ENCODE assay signal across 8 mouse cellular contexts in genomic region chr19:4810309-4810708, GRCm38 (mm10). TPM values are rescaled to one million over a fixed set of nuclear protein-coding genes. Genes with fewer than 3 reads are reported as not detected.
DNase-seq lines count a peak whose midpoint lies in the region; ATAC-seq and TF ChIP-seq lines count a peak whose summit lies in the region.

No protein-coding gene starts in this region.

- no peaks in the 10 kb centered on the region for H3K27me3 ChIP-seq in thymus, adult 2 months (ENCODE audit: control insufficient read depth, insufficient read depth, low read length)
- no peaks in the 10 kb centered on the region for H3K27me3 ChIP-seq in liver, embryonic 12.5 days (replicated peaks)

- peak overlapping the region; percentile 89 for H3K9ac ChIP-seq in liver, embryonic 12.5 days

- intact Hi-C loops in gastrocnemius, adult 2 months (cut with DNase I), result loop anchor here (5.0 kb wide), 2 partner anchors 37 to 53 kb away; partner anchors contain the start of gene Rbm4b
- intact Hi-C loops in gastrocnemius, postnatal 14 days (cut with DNase I; ENCODE audit: low total_unique reads), result no loop called here

- H3K4me2 ChIP-seq in liver, embryonic 12.5 days, result peak overlapping the region; percentile 90

- no peak for TF ChIP-seq CTCF in gastrocnemius, adult 2 months (IDR thresholded peaks at IDR 0.05)
- TF ChIP-seq CTCF in thymus, adult 2 months (IDR thresholded peaks at IDR 0.05; ENCODE audit: borderline replicate concordance, control insufficient read depth, extremely low read depth, insufficient read depth, low read length, poor library complexity), result no peak

- peak overlapping the region; percentile 91 for H3K4me3 ChIP-seq in gastrocnemius, adult 2 months
- peak overlapping the region; percentile 58 for H3K4me3 ChIP-seq in thymus, adult 2 months (ENCODE audit: control insufficient read depth, insufficient read depth, low read length)
- peak overlapping the region; percentile 96 for H3K4me3 ChIP-seq in liver, embryonic 12.5 days

- peak overlapping the region; percentile 99 for H3K27ac ChIP-seq in gastrocnemius, adult 2 months
- no peak overlapping the region for H3K27ac ChIP-seq in thymus, adult 2 months (ENCODE audit: control insufficient read depth, insufficient read depth, low read length)
- H3K27ac ChIP-seq in liver, embryonic 12.5 days, result peak overlapping the region; percentile 96

- no peaks in the 10 kb centered on the region; the same call in 1 of the 2 replicates for H3K9me3 ChIP-seq in liver, embryonic 12.5 days (replicated peaks)

- no peak for TF ChIP-seq POLR2A in thymus, adult 2 months (IDR thresholded peaks at IDR 0.05; ENCODE audit: control insufficient read depth, extremely low read depth, insufficient read depth, low read length, poor library complexity)

- peaks cover 3% of the 10 kb centered on the region for H3K4me1 ChIP-seq in thymus, adult 2 months (replicated peaks; ENCODE audit: control insufficient read depth, insufficient read depth, low read length)
- H3K4me1 ChIP-seq in liver, embryonic 12.5 days, result peaks cover 51% of the 10 kb centered on the region

- no peak for DNase-seq in gastrocnemius, adult 2 months
- no peak for DNase-seq in gastrocnemius, postnatal 14 days
- DNase-seq in thymus, adult 2 months, result peak; percentile 8
- DNase-seq in thymus, postnatal 14 days, result no peak
- DNase-seq in retina, embryonic 14.5 days (ENCODE audit: low spot score), result no peak
- no peak for DNase-seq in thymus, postnatal 36 days

- ATAC-seq in liver, embryonic 12.5 days, result no peak
- ATAC-seq in CD4-positive, CD25-positive, alpha-beta regulatory T cell, adult 4 months, result no peak

- under 1% methylated on average over 14 of the region's 14 CpGs for WGBS in thymus, adult 2 months
- WGBS in liver, embryonic 12.5 days (ENCODE audit: insufficient replicate concordance), result under 1% methylated on average over 14 of the region's 14 CpGs

- no peaks in the 10 kb centered on the region for H3K36me3 ChIP-seq in thymus, adult 2 months (ENCODE audit: control insufficient read depth, insufficient read depth, low read length)
- peaks cover 19% of the 10 kb centered on the region; the same call in 1 of the 2 replicates for H3K36me3 ChIP-seq in liver, embryonic 12.5 days

RNA-seq across cellular contexts. Expression of gene Gm21992, which starts 1.1 kb away (rescaled TPM):
- total RNA-seq in gastrocnemius, adult 2 months (2021), result 10 to 100 TPM; 11.3 to 14.0 TPM
- 10 to 100 TPM in 1 of 2 experiments, 1 to 10 TPM in 1; 9.0 to 11.9 TPM for total RNA-seq in gastrocnemius, postnatal 14 days (2021)
- 30.1 and 56.3 TPM in 2 replicates for polyA plus RNA-seq in thymus, adult 2 months (2012; rRNA removed)
- 18.1 and 18.9 TPM in 2 replicates for polyA plus RNA-seq in liver, embryonic 12.5 days (2016; fragmentation: Nextera tagmentation; extraction: Ambion mirVana)
- 10 to 100 TPM; 29.3 to 43.9 TPM for polyA plus RNA-seq in CD4-positive, CD25-positive, alpha-beta regulatory T cell, adult 4 months (2017; shearing (Covaris generic))

RNA-seq across cellular contexts. Expression of gene Rbm14, which starts 1.1 kb away (rescaled TPM):
- 10 to 100 TPM; 10.4 to 13.6 TPM for total RNA-seq in gastrocnemius, adult 2 months (2021)
- 10 to 100 TPM; 13.6 to 13.9 TPM for total RNA-seq in gastrocnemius, postnatal 14 days (2021)
- 158 and 205 TPM in 2 replicates for polyA plus RNA-seq in thymus, adult 2 months (2012; rRNA removed)
- polyA plus RNA-seq in liver, embryonic 12.5 days (2016; fragmentation: Nextera tagmentation; extraction: Ambion mirVana), result 62.0 and 63.5 TPM in 2 replicates
- polyA plus RNA-seq in CD4-positive, CD25-positive, alpha-beta regulatory T cell, adult 4 months (2017; shearing (Covaris generic)), result 10 to 100 TPM; 22.1 to 53.5 TPM

RNA-seq across cellular contexts. Expression of gene Rbm4, which starts 16.6 kb away (rescaled TPM):
- 10 to 100 TPM; 32.1 to 35.5 TPM for total RNA-seq in gastrocnemius, adult 2 months (2021)
- total RNA-seq in gastrocnemius, postnatal 14 days (2021), result 10 to 100 TPM; 32.3 to 36.9 TPM
- 113 and 130 TPM in 2 replicates for polyA plus RNA-seq in thymus, adult 2 months (2012; rRNA removed)
- polyA plus RNA-seq in liver, embryonic 12.5 days (2016; fragmentation: Nextera tagmentation; extraction: Ambion mirVana), result 30.7 and 32.6 TPM in 2 replicates
- polyA plus RNA-seq in CD4-positive, CD25-positive, alpha-beta regulatory T cell, adult 4 months (2017; shearing (Covaris generic)), result 10 to 100 TPM; 27.9 to 49.0 TPM

RNA-seq across cellular contexts. Expression of gene Ccs, which starts 28.8 kb away (rescaled TPM):
- total RNA-seq in gastrocnemius, adult 2 months (2021), result 10 to 100 TPM; 17.4 to 24.8 TPM
- total RNA-seq in gastrocnemius, postnatal 14 days (2021), result 10 to 100 TPM; 31.4 to 34.1 TPM
- polyA plus RNA-seq in thymus, adult 2 months (2012; rRNA removed), result 35.8 and 45.8 TPM in 2 replicates
- 40.3 and 43.6 TPM in 2 replicates for polyA plus RNA-seq in liver, embryonic 12.5 days (2016; fragmentation: Nextera tagmentation; extraction: Ambion mirVana)
- polyA plus RNA-seq in CD4-positive, CD25-positive, alpha-beta regulatory T cell, adult 4 months (2017; shearing (Covaris generic)), result 100 to 1,000 TPM; 137 to 175 TPM

RNA-seq across cellular contexts. Expression of gene Ccdc87, which starts 28.9 kb away (rescaled TPM):
- total RNA-seq in gastrocnemius, adult 2 months (2021), result not detected
- not detected for total RNA-seq in gastrocnemius, postnatal 14 days (2021)
- polyA plus RNA-seq in thymus, adult 2 months (2012; rRNA removed), result 0.19 and 0.24 TPM in 2 replicates
- polyA plus RNA-seq in liver, embryonic 12.5 days (2016; fragmentation: Nextera tagmentation; extraction: Ambion mirVana), result not detected in 2 replicates
- not detected for polyA plus RNA-seq in CD4-positive, CD25-positive, alpha-beta regulatory T cell, adult 4 months (2017; shearing (Covaris generic))
